Mouse (Mus musculus): ENCODE results near the gene Cdk5r1.
A peak's percentile ranks its signal among the peaks of the same experiment; 100 is the strongest.

Gene Cdk5r1

DNA sequence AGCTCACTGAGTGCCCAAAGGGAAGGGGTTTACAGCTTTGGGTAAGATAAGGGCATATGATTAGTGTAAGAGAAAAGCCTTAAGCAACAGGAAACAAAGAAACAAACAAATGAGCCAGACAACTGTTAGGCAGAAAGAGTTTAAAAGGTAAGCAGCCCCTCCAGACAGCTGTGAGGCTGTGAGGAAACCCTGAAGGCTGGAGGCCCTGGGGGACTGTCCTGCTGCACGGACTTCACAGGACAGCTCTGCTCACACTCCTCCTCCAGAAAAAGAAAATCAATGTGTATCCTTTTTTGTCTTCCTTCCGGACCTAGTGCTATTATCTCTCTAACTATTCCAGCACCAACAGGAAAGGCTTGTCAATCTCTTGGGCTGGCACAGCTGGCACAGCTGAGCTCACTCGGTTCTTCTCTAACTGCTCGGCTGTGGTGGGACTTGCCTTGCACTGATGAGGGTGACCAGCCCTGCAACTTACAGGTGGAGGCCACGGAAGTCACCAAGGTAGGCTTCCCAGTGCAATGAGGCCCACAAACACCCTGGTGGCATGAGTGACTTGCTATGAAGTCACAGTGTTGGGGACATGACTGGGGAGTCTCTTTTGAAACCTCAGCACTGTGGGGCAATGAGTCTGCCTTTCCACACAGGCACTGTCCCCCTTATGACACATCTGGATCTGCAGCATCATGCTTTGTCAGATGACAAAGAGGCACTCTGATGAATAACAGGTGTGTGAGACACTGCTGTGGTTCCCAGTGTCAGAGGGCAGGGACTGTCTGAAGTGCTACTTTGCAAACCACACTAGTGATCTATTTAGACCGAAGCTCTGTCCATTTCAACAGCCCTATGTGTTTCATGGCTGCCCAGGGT is 27.9 kb downstream of the Cdk5r1 start:
- peak; percentile 31 to 40 for DNase-seq (ENCODE audit: low spot score in 2 of 2)

GRCm38 (mm10) chr11:80505581-80505980 is 28.8 kb downstream of the Cdk5r1 start:
- DNase-seq (ENCODE audit: low spot score in 2 of 2), result no peak

DNA sequence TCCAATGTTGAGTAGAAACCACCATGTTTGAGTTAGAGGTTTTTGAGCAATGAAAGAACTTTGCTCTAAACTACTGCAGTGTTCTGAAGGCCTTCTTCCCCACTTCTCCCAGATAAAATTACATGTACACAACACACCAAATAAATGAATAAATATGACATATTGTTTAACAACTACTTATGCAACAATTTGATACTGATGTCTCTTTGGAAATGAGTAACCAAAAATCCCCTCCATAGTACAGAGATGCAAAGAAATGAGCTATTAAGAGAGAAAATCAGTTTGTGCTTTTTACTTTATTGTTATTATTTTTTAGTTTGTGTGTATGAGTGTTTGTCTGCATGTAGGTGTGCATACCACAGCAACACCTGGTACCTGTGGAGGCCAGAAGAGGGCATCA is 29.7 kb downstream of the Cdk5r1 start:
- DNase-seq (ENCODE audit: low spot score in 2 of 2), result no peak

DNA sequence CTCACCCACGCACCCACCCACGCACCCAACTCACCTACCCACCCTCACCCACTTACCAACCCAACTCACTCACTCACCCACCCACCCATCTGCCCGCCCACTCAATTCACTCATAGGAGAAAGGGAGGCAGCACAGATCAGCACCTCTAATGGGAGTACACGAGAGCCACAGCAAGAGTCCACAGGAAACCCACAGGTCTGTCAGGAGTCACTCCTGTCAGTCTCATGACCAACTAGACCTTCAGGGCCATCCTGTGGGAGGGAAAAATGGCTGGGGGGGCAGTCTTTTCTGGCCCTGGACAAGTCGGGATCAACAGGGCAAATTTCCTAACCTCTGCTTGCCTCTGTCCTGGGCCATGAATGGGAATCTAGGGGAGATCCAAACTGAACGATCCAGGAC is 31.0 kb downstream of the Cdk5r1 start:
- peak; percentile 45 to 47 for DNase-seq (ENCODE audit: low spot score in 2 of 2)

GRCm38 (mm10) chr11:80508361-80509175 is 31.7 kb downstream of the Cdk5r1 start:
- peak; percentile 69 to 82 for DNase-seq (ENCODE audit: low spot score in 2 of 2)

DNA sequence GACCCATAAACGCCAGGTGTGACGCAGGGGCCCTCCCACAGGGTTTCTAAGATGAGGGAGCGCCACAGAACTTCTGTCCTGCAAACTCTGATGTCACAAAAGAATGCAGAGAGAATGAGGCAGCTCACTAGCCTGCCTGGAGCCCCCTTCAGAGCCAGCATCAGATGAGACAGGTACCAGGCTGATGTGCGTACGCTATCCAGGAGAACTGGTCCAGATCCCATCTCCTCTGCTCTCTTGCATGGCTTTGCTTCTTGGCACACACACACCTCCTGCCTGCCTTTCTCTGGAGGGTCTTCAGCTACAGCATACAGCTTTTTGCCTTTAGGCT is 32.3 kb downstream of the Cdk5r1 start:
- DNase-seq (ENCODE audit: low spot score in 2 of 2), result no peak

GRCm38 (mm10) chr11:80510124-80510523 is 33.3 kb downstream of the Cdk5r1 start:
- no peak for DNase-seq (ENCODE audit: low spot score in 2 of 2)

DNA sequence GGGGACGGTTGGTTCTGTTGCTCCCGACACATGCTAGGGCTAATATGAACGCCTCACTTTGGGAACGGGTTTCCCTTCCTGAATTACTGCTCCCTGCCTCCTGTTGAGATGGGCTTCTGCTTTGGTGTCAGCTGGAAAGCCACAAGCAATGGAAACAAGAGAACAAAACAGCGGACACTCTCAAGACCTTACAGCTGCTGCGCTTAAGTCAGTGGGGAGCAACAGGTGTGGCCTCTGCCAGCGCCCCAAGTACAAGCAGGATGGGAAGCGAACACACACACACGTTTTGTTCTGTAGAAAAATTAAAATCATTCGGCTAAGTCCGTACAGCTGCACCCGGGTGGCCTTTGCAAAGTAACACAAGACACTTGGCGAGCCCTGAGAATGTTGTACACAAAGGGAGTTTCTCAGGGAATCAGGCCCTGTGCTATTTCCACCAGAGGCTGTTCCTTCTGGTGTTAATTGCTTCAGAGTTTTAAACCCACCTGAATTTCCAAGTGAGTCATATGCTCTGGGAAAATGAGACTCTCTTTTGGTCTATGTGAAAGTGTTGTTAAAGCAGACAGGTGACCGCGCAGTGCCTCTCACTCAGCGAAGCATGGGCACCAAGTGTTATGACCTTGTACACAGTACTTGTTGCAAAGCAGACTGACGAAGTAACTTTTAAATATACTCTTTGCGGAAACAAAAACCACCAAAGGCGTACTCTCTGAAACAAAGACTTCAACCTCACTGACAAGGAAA is 35.7 kb downstream of the Cdk5r1 start:
- DNase-seq (ENCODE audit: low spot score in 2 of 2), result no peak

GRCm38 (mm10) chr11:80513796-80514195 is 37.0 kb downstream of the Cdk5r1 start:
- DNase-seq (ENCODE audit: low spot score in 2 of 2), result no peak

DNA sequence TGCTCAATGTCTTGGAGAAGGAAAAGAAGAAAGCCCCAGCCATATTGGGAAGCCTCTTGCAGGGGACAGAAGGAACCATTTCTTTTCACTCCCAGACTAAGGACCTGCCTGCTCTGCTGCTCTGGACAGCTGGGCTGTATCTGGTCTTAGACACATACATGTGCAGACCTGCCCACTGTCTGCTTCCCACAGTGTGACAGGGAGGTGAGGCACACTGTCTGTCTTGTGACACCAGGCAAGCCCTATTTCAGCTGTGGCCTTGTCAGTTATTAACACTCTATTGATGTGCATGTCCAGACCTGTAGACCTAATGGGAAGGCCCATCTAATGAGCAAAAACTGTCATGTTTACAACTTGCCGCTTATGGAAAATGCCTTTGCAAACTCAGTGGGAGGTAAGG is 38.5 kb downstream of the Cdk5r1 start:
- no peak for DNase-seq (ENCODE audit: low spot score in 2 of 2)

DNA sequence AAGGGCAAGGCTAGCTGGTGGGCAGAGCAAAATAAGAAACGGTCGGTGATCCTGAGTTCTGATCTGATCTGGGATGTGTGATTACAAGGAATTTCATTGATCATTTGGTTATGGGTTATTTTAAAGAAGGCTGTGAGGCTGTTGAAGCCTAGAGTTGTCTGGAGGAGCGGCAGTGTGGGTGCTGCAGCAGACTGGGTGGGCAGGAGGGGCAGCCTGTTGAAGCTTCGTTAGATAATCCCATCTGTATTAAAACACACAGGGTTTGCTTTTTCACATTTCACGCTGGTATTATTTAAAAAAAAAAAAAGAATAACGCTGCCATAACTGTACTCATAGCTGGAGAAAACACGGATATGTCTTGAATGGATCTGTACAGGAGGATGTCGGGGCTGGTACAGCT is 39.1 kb downstream of the Cdk5r1 start:
- no peak for DNase-seq (ENCODE audit: low spot score in 2 of 2)

DNA sequence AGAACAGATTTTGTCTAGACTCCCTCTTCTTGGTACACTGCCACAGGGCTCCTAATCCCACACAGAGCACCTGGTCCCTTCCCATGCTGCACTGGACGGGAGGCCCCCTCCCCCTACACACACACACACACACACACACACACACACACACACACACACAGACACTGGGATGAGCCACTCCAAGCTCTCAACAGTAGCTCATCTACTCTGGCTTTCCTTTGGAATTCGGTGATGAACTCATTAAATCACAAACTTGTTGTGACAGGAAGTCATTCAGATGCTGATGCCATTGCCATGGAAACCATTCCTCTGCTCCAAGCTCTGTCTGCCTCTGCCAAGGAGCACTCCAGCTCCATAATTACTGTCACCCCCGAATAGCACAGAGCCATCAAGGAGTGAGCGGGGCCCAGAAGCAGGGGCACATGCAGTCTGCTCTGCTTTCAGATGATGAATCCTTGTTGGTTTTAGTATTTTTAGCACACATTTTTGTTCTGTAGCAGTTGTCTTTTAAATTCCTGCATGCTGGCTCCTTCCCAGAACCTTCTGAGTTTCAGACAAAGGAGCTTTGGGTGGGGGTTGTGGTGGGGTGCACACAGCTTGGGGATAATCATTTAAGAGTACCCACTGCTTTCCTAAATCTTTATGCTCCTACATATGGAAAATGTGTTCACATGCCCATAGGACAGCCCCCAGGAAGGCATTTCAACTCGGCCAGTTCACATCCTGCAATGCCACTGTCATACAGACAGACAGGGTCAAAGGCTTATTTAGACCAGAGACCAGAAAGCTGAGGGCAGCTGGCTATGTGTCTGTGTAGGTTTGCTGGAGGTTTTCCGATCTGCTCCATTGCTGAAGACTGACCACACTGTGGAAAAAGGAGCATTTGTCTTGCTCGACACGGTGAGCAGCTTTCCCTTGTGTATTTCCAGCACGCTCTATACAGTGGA is 41.9 kb downstream of the Cdk5r1 start:
- DNase-seq (ENCODE audit: low spot score in 2 of 2), result no peak

DNA sequence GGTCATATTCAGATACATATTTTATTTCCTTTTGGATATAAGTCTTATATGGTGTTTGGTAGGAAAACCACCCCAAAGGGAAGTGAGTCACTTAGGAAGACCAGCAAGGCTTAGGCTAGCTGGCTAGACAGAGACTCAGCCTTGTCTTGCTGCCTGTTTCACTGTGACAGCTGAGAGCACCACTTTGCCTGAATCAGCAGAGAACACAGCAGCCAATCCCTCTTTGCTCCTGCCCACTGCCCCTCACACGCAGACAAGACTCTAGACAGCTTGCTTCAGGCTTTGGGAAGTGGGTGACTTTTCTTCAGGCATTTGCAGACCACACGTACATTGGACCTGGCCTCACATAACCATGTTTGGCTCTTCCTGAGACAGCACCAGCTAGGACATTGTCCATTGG is 44.3 kb downstream of the Cdk5r1 start:
- DNase-seq (ENCODE audit: low spot score in 2 of 2), result no peak

DNA sequence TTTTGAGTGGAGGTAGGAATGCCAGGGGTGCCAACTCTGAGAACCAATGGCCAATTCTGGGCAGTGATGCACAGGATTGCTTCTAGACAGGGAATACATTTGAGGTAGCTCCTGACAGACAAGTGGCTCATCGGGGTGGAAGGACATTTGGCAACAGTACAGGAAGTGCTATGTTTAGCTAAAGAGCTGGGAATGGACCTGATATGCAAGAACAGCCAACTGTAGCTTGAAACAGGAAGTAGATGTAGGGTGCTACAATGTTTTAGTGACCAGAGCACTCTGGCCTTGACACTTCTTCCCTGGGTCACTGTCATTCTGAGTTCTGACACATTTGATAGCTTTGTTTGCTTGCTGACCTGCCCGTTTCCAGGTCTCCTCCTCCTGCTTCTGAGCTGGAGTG is 46.0 kb downstream of the Cdk5r1 start:
- no peak for DNase-seq (ENCODE audit: low spot score in 2 of 2)

DNA sequence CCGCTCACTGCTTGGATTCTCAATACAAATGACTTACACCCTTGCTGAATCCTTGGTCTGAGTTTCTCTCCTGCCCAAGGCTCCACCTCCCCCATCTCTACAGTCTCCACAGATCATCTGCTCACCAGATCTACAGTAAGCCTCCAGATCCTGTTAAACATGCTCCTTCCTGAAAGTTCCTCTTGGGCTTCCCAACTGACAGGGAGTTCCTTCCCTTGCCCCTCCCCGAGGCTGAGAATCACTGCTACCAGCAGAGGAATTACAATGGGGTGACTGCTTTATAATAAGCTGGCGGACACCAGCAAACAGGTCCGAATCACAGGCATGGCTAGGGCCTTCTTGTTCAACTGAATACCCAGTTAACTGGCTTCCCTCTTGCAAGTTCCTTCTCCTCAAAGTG is 46.6 kb downstream of the Cdk5r1 start:
- DNase-seq (ENCODE audit: low spot score in 2 of 2), result no peak

GRCm38 (mm10) chr11:80524213-80524612 is 47.4 kb downstream of the Cdk5r1 start:
- no peak for DNase-seq (ENCODE audit: low spot score in 2 of 2)

- peak in 1 of 2 experiments; percentile 53 for DNase-seq (ENCODE audit: low spot score in 2 of 2)
These were observed 50.9 kb downstream of the Cdk5r1 start for GRCm38 (mm10) chr11:80527697-80528096.

GRCm38 (mm10) chr11:80529149-80529548 is 52.3 kb downstream of the Cdk5r1 start:
- no peak for DNase-seq (ENCODE audit: low spot score in 2 of 2)
